Mouse (Mus musculus): ENCODE measurements around the gene Serp2.

GRCm38 (mm10) chr14:76527030-76527719 lies 29.5 kb downstream of the Serp2 start:
- TF ChIP-seq CTCF (IDR thresholded peaks at IDR 0.05) (no peak), POLR2A (IDR thresholded peaks at IDR 0.05; ENCODE audit: insufficient read depth, low read depth, low read length) (no peak), EP300 (IDR thresholded peaks at IDR 0.05; ENCODE audit: insufficient read depth, low read depth, low read length) (no peak)
